Mouse (Mus musculus): ENCODE data around the gene Ntrk2.

GRCm38 (mm10) chr13:58761003-58761630 lies 45.3 kb upstream of the Ntrk2 start:
- TF ChIP-seq CTCF (IDR thresholded peaks at IDR 0.05; ENCODE audit: borderline replicate concordance, extremely low read depth, insufficient read depth, insufficient read length) (no peak), POLR2A (IDR thresholded peaks at IDR 0.05; ENCODE audit: borderline replicate concordance, extremely low read depth, insufficient read depth, insufficient read length, poor library complexity, severe bottlenecking) (no peak)
